Mouse (Mus musculus) limb, embryonic 12.5 days (tissue): ENCODE data around the gene Ephx1. TPM values are rescaled to one million over a fixed set of nuclear protein-coding genes. Genes with fewer than 3 reads are reported as not detected.
"Not testable (repeated sequence)": the region's sequence is repeated elsewhere in the genome, so short reads cannot be mapped to it uniquely, and the experiment has no call there.

Source experiments
- ATAC-seq: fragments of 200-750 bp; cut with Nextera tagmentation; 2 replicates; pipeline ENCODE4 v1.8.0; 2017; ENCODE audit warnings: low read depth, moderate TSS enrichment; ENCODE audit not compliant: insufficient number of reproducible peaks, insufficient read depth, low FRiP score, low TSS enrichment
- H3K27ac ChIP-seq: fragments of 300-500 bp; sonication (generic); 2 replicates; pipeline ENCODE4 v1.5.1; 2016; ENCODE audit warnings: mild to moderate bottlenecking, moderate library complexity
- H3K27me3 ChIP-seq: fragments of 300-500 bp; sonication (generic); 2 replicates; pipeline ENCODE4 v1.6.1; 2016; ENCODE audit warnings: mild to moderate bottlenecking, moderate library complexity
- H3K36me3 ChIP-seq: fragments of 300-500 bp; sonication (generic); 2 replicates; pipeline ENCODE4 v1.6.1; 2016; ENCODE audit warnings: mild to moderate bottlenecking, moderate library complexity
- H3K4me1 ChIP-seq: fragments of 300-500 bp; sonication (generic); replicated peaks from 2 replicates; pipeline ENCODE4 v1.6.1; 2016
- H3K4me2 ChIP-seq: fragments of 300-500 bp; sonication (generic); 2 replicates; pipeline ENCODE4 v1.6.1; 2016; ENCODE audit warnings: mild to moderate bottlenecking, moderate library complexity
- H3K4me3 ChIP-seq: fragments of 300-500 bp; sonication (generic); replicated peaks from 2 replicates; pipeline ENCODE4 v1.5.1; 2016; ENCODE audit warnings: mild to moderate bottlenecking
- H3K9ac ChIP-seq: fragments of 300-500 bp; sonication (generic); replicated peaks from 2 replicates; pipeline ENCODE4 v1.6.1; 2016; ENCODE audit warnings: mild to moderate bottlenecking, moderate library complexity
- H3K9me3 ChIP-seq: fragments of 300-500 bp; sonication (generic); 2 replicates; pipeline ENCODE4 v1.6.1; 2016; ENCODE audit warnings: mild to moderate bottlenecking, moderate library complexity
- WGBS: fragments of 180-500 bp; shearing (Covaris S2); methylation state at CpG from one replicate; pipeline ENCODE4 v1.1.7; 2016; 5-methylcytosine and 5-hydroxymethylcytosine counted together
- polyA plus RNA-seq: library from polyadenylated mRNA; unstranded; fragments of >200 nt; fragmentation: Nextera tagmentation; extraction: Ambion mirVana; gene quantifications from 2 replicates; pipeline ENCODE4 v1.2.1, GENCODE M21; 2016

Gene Ephx1
- polyA plus RNA-seq, 1 experiment from 2014 or later = 1.6 TPM

GRCm38 (mm10) chr1:180944553-180944952, 76.2 kb downstream of the Ephx1 start:
- 0 out of 2 replicates have a peak overlapping the region, but pooled peaks have one; percentile 14 for H3K9ac ChIP-seq
- no peak for ATAC-seq
- peak overlapping the region; percentile 93 for H3K27ac ChIP-seq
- peaks cover 36% of the 10 kb centered on the region for H3K27me3 ChIP-seq
- H3K9me3 ChIP-seq = no peaks in the 10 kb centered on the region
- H3K36me3 ChIP-seq = peaks cover 16% of the 10 kb centered on the region
- peak overlapping the region; percentile 53; the same call in 1 of the 2 replicates for H3K4me2 ChIP-seq
- 83% methylated on average over 4 of the region's 4 CpGs for WGBS
- H3K4me3 ChIP-seq = no peak overlapping the region
- H3K4me1 ChIP-seq = peaks cover 42% of the 10 kb centered on the region

DNA sequence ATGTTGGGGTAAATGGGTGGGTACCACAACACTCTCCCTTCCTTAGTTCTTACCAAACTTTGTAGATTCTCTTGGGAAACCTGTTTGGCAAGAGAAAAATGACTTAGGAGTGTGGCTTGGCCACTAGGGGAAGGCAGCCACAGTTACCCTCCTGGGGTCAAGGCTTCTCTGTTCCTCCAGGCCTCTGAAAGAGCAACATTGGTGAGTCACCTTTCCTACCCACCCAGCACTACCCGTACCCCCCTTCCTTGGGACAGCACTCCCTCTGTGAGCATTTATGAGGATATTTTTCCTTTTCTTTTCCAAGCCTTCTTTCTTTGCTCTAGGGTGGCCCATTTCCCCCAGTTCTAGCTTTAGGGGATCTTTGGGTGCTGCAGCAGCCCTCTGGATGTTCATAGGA, 76.8 kb downstream of the Ephx1 start:
- Histone ChIP-seq H3K36me3 (peaks cover 9% of the 10 kb centered on the region; the same call in 1 of the 2 replicates), H3K4me3 (no peak overlapping the region), H3K27ac (0 out of 2 replicates have a peak overlapping the region, but pooled peaks have one; percentile 4), H3K9ac (no peak overlapping the region), H3K27me3 (peaks cover 36% of the 10 kb centered on the region), H3K4me2 (no peak overlapping the region), H3K9me3 (no peaks in the 10 kb centered on the region), H3K4me1 (peaks cover 42% of the 10 kb centered on the region)
- 67% methylated on average over 1 of the region's 1 CpGs for WGBS
- ATAC-seq = no peak

- peaks cover 42% of the 10 kb centered on the region for H3K4me1 ChIP-seq
- H3K9ac ChIP-seq = peak overlapping the region; percentile 80
- H3K27ac ChIP-seq = peak overlapping the region; percentile 64; the same call in 1 of the 2 replicates
- H3K4me3 ChIP-seq = peak overlapping the region; percentile 84
- 50% methylated on average over 11 of the region's 11 CpGs for WGBS
- H3K36me3 ChIP-seq = peaks cover 3% of the 10 kb centered on the region; the same call in 1 of the 2 replicates
- ATAC-seq = no peak
- H3K27me3 ChIP-seq = peaks cover 42% of the 10 kb centered on the region
- H3K4me2 ChIP-seq = peak overlapping the region; percentile 85
- no peaks in the 10 kb centered on the region for H3K9me3 ChIP-seq
Observed at GRCm38 (mm10) chr1:180943032-180943644, 77.6 kb downstream of the Ephx1 start.

DNA sequence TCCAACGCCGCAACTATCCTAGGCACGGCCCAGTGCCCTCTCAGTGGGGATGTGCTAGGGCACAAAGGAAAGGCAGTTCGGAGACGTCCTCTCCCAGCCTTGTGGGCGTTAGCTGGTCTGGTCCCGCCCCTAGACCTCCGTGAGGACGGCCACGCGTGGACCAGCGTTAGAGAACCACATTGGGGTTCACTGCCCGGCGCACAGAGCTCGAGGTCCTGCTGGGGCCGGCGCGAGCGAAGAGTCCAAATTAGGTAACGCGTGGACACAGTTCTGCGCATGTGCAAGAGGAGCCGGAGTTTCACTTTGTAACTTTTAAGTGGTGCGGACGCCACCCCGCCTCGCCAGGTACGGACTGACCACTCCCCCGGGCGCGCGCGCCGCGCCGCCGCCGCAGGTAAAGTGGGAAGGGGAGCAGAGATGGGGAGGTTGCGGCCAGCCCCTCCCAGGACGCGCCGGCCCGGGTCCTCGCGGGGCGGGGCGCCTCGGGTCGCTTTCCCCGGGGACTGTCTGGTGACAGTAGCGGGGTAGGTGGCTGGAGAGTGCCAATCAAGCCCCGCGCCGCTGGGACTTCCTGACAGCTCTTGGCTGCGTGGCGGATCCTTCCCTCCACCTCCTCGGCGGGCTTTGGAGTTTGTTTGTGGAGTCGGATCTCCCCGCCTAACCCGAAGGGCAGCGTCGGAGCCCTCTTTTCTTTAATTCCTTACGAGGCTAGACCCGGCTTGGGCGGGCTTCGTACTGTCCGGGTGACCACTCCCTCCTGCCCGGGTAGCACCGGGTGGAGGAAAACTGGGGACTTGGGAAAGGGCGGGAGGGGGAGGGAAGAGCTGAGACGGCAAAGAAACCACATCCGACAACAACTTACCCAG, 78.3 kb downstream of the Ephx1 start, which contains the start of gene Tmem63a:
TSS of gene Tmem63a (plus strand) at position 179 of the 866 bp plus-strand sequence.
- H3K36me3 ChIP-seq = peaks cover 3% of the 10 kb centered on the region; the same call in 1 of the 2 replicates
- peak within 1 kb of the TSS; percentile 85 for H3K4me2 ChIP-seq
- no peaks in the 10 kb centered on the region for H3K9me3 ChIP-seq
- ATAC-seq = 0 out of 2 replicates have a peak, but pooled peaks have one; percentile 8
- peak within 1 kb of the TSS; percentile 64 for H3K27ac ChIP-seq
- H3K4me1 ChIP-seq = peaks cover 42% of the 10 kb centered on the region
- under 1% methylated on average over 73 of the region's 73 CpGs for WGBS
- peaks cover 49% of the 10 kb centered on the region for H3K27me3 ChIP-seq
- peak within 1 kb of the TSS; percentile 84 for H3K4me3 ChIP-seq
- peak within 1 kb of the TSS; percentile 80 for H3K9ac ChIP-seq

- no peak for ATAC-seq
- peaks cover 48% of the 10 kb centered on the region for H3K4me1 ChIP-seq
- peaks cover 56% of the 10 kb centered on the region for H3K27me3 ChIP-seq
- no peaks in the 10 kb centered on the region for H3K9me3 ChIP-seq
- H3K4me3 ChIP-seq = peak overlapping the region; percentile 84
- peak overlapping the region; percentile 85 for H3K4me2 ChIP-seq
- WGBS = 2% methylated on average over 18 of the region's 18 CpGs
- H3K36me3 ChIP-seq = peaks cover 1% of the 10 kb centered on the region; the same call in 1 of the 2 replicates
- peak overlapping the region; percentile 80 for H3K9ac ChIP-seq
- H3K27ac ChIP-seq = 0 out of 2 replicates have a peak overlapping the region, but pooled peaks have one; percentile 64
Observed at GRCm38 (mm10) chr1:180941726-180942125, 79.0 kb downstream of the Ephx1 start.

- peak overlapping the region; percentile 85 for H3K4me2 ChIP-seq
- peaks cover 64% of the 10 kb centered on the region for H3K27me3 ChIP-seq
- H3K4me3 ChIP-seq = peak overlapping the region; percentile 84
- ATAC-seq = no peak
- peaks cover 44% of the 10 kb centered on the region for H3K4me1 ChIP-seq
- H3K27ac ChIP-seq = no peak overlapping the region
- 80% methylated on average over 7 of the region's 7 CpGs for WGBS
- no peaks in the 10 kb centered on the region for H3K36me3 ChIP-seq
- no peak overlapping the region; the same call in 1 of the 2 replicates for H3K9ac ChIP-seq
- no peaks in the 10 kb centered on the region for H3K9me3 ChIP-seq
Observed at GRCm38 (mm10) chr1:180940776-180941460, 79.8 kb downstream of the Ephx1 start.

DNA sequence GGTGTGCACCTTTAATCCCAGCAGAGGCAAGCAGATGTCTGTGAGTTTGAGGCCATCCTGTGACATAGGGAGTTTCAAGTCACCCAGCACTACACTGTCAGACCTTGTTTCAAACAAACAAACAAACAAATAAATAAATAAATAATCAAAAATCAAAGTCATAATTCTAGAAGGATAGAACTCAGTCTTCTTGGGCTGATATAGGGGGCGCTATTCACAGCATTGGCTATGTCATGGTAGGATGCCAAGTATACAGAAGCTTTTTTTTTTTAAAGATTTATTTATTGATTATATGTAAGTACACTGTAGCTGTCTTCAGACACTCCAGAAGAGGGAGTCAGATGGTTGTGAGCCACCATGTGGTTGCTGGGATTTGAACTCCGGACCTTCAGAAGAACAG, 81.9 kb downstream of the Ephx1 start:
- peaks cover 80% of the 10 kb centered on the region for H3K27me3 ChIP-seq
- not testable (repeated sequence) for ATAC-seq, H3K27ac ChIP-seq, H3K4me3 ChIP-seq, H3K4me2 ChIP-seq, H3K9me3 ChIP-seq, H3K9ac ChIP-seq, H3K36me3 ChIP-seq
- 81% methylated on average over 2 of the region's 2 CpGs for WGBS
- H3K4me1 ChIP-seq = peaks cover 29% of the 10 kb centered on the region

DNA sequence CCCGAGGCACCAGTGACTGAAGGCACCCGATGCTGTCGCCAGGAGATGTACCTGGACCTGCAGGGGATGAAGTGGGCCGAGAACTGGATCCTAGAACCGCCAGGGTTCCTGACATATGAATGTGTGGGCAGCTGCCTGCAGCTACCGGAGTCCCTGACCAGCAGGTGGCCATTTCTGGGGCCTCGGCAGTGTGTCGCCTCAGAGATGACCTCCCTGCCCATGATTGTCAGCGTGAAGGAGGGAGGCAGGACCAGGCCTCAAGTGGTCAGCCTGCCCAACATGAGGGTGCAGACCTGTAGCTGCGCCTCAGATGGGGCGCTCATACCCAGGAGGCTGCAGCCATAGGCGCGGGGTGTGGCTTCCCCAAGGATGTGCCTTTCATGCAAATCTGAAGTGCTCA, 83.1 kb downstream of the Ephx1 start:
- Histone ChIP-seq H3K27me3 (peaks cover 78% of the 10 kb centered on the region), H3K4me1 (peaks cover 19% of the 10 kb centered on the region)
- not testable (repeated sequence) for H3K27ac ChIP-seq, H3K9ac ChIP-seq, H3K4me2 ChIP-seq, H3K36me3 ChIP-seq, H3K4me3 ChIP-seq, H3K9me3 ChIP-seq, ATAC-seq
- 23% methylated on average over 13 of the region's 13 CpGs for WGBS

- peak overlapping the region; percentile 32 for H3K4me3 ChIP-seq
- H3K4me1 ChIP-seq = peaks cover 18% of the 10 kb centered on the region
- H3K9ac ChIP-seq, H3K9me3 ChIP-seq, H3K27ac ChIP-seq, H3K36me3 ChIP-seq, ATAC-seq: not testable (repeated sequence)
- 2% methylated on average over 39 of the region's 41 CpGs for WGBS
- H3K27me3 ChIP-seq = peaks cover 75% of the 10 kb centered on the region
- H3K4me2 ChIP-seq = peak overlapping the region; percentile 53
Observed at GRCm38 (mm10) chr1:180936610-180937398, 83.9 kb downstream of the Ephx1 start.
